Mouse (Mus musculus) heart, embryonic 14.5 days (tissue): ENCODE data around the gene Atp6v0b. TPM values are rescaled to one million over a fixed set of nuclear protein-coding genes. Genes with fewer than 3 reads are reported as not detected.

Experiments
- ATAC-seq: fragments of 200-750 bp; cut with Nextera tagmentation; 2 replicates; pipeline ENCODE4 v1.8.0; 2017; ENCODE audit warnings: low read depth, moderate TSS enrichment; ENCODE audit not compliant: insufficient number of reproducible peaks, insufficient read depth, low FRiP score
- H3K27ac ChIP-seq, 2 experiments: fragments of 200-500 bp in 1 of 2; fragments of 300-500 bp in 1 of 2; sonication (generic) in 1 of 2; replicated peaks in 1 of 2; 2 replicates each; pipeline ENCODE4 v1.5.1; 2012 to 2014; ENCODE audit warnings: low read depth in 2 of 2, low read length in 2 of 2, control low read depth in 1 of 2, mild to moderate bottlenecking in 1 of 2, mixed read lengths in 1 of 2; ENCODE audit not compliant: control insufficient read depth in 1 of 2, insufficient read depth in 1 of 2
- H3K27me3 ChIP-seq: fragments of 300-500 bp; sonication (generic); 2 replicates; pipeline ENCODE4 v1.6.1; 2014; ENCODE audit warnings: mild to moderate bottlenecking, low read length, control low read depth; ENCODE audit not compliant: control insufficient read depth, insufficient read depth
- H3K36me3 ChIP-seq: fragments of 300-500 bp; sonication (generic); 2 replicates; pipeline ENCODE4 v1.6.1; 2014; ENCODE audit warnings: mild to moderate bottlenecking, control low read depth, low read length, mixed read lengths; ENCODE audit not compliant: control insufficient read depth, insufficient read depth
- H3K4me1 ChIP-seq, 2 experiments: fragments of 200-500 bp in 1 of 2; fragments of 300-500 bp in 1 of 2; sonication (generic) in 1 of 2; 2 replicates each; pipeline ENCODE4 v1.6.1; 2012 to 2014; ENCODE audit warnings: low read length in 2 of 2, control low read depth in 1 of 2, mixed read lengths in 1 of 2; ENCODE audit not compliant: control insufficient read depth in 2 of 2, insufficient read depth in 2 of 2
- H3K4me2 ChIP-seq: fragments of 300-500 bp; sonication (generic); 2 replicates; pipeline ENCODE4 v1.6.1; 2014; ENCODE audit warnings: mild to moderate bottlenecking, low read length
- H3K4me3 ChIP-seq, 2 experiments: fragments of 200-500 bp in 1 of 2; fragments of 300-500 bp in 1 of 2; sonication (generic) in 1 of 2; 2 replicates each; pipeline ENCODE4 v1.5.1; 2012 to 2014; ENCODE audit warnings: low read length in 2 of 2, mild to moderate bottlenecking in 2 of 2, control low read depth in 1 of 2, low read depth in 1 of 2, moderate library complexity in 1 of 2; ENCODE audit not compliant: control insufficient read depth in 1 of 2, insufficient read depth in 1 of 2
- H3K9ac ChIP-seq: fragments of 300-500 bp; sonication (generic); 2 replicates; pipeline ENCODE4 v1.6.1; 2014; ENCODE audit warnings: mild to moderate bottlenecking, low read length
- H3K9me3 ChIP-seq: fragments of 300-500 bp; sonication (generic); 2 replicates; pipeline ENCODE4 v1.6.1; 2016; ENCODE audit warnings: low read length, control low read depth; ENCODE audit not compliant: control insufficient read depth
- WGBS: fragments of 180-500 bp; shearing (Covaris S2); extraction: QIAGEN DNeasy Blood & Tissue Kit; methylation state at CpG from one replicate; pipeline ENCODE4 v1.1.7; 2014; 5-methylcytosine and 5-hydroxymethylcytosine counted together
- polyA plus RNA-seq: library from polyadenylated mRNA; unstranded; fragments of >200 nt; fragmentation: Nextera tagmentation; extraction: Ambion mirVana; gene quantifications from 2 replicates; pipeline ENCODE4 v1.2.1, GENCODE M21; 2014

The Atp6v0b gene
- polyA plus RNA-seq, 1 experiment from 2014 or later, result 250 TPM

GRCm38 (mm10) chr4:117847011-117847410 is 40.1 kb downstream of the Atp6v0b start:
- Histone ChIP-seq H3K27ac (no peak overlapping the region), H3K36me3 (no peaks in the 10 kb centered on the region), H3K9ac (no peak overlapping the region), H3K4me1 (peaks cover 3 to 7% of the 10 kb centered on the region in 2 experiments; a peak in 1 of 4 replicates), H3K9me3 (no peaks in the 10 kb centered on the region), H3K27me3 (no peaks in the 10 kb centered on the region), H3K4me3 (no peak overlapping the region), H3K4me2 (no peak overlapping the region)
- no peak for ATAC-seq
- WGBS, result 68% methylated on average over 2 of the region's 2 CpGs

GRCm38 (mm10) chr4:117846261-117846660 is 40.9 kb downstream of the Atp6v0b start:
- Histone ChIP-seq H3K4me1 (peaks cover 6 to 7% of the 10 kb centered on the region in 2 experiments; a peak in 2 of 4 replicates), H3K9me3 (no peaks in the 10 kb centered on the region), H3K27ac (no peak overlapping the region), H3K4me3 (no peak overlapping the region), H3K9ac (no peak overlapping the region), H3K36me3 (no peaks in the 10 kb centered on the region), H3K4me2 (no peak overlapping the region), H3K27me3 (no peaks in the 10 kb centered on the region)
- ATAC-seq, result no peak
- 93% methylated on average over 4 of the region's 4 CpGs for WGBS

GRCm38 (mm10) chr4:117845316-117845715 is 41.8 kb downstream of the Atp6v0b start:
- Histone ChIP-seq H3K36me3 (no peaks in the 10 kb centered on the region), H3K9ac (no peak overlapping the region), H3K4me1 (peaks cover 7 to 8% of the 10 kb centered on the region in 2 experiments; a peak in 2 of 4 replicates), H3K27ac (no peak overlapping the region), H3K4me2 (no peak overlapping the region), H3K9me3 (no peaks in the 10 kb centered on the region), H3K4me3 (no peak overlapping the region), H3K27me3 (no peaks in the 10 kb centered on the region)
- WGBS, result 80% methylated on average over 11 of the region's 11 CpGs
- no peak for ATAC-seq

GRCm38 (mm10) chr4:117844467-117844866 is 42.7 kb downstream of the Atp6v0b start:
- no peaks in the 10 kb centered on the region for H3K9me3 ChIP-seq
- ATAC-seq, result no peak
- H3K4me1 ChIP-seq, result peaks cover 0 to 4% of the 10 kb centered on the region in 2 experiments; a peak in 1 of 4 replicates
- H3K4me3 ChIP-seq, result no peak overlapping the region
- 69% methylated on average over 5 of the region's 5 CpGs for WGBS
- no peak overlapping the region for H3K4me2 ChIP-seq
- no peak overlapping the region for H3K9ac ChIP-seq
- 0 out of 2 replicates have a peak, but pooled peaks cover 1% of the 10 kb centered on the region for H3K27me3 ChIP-seq
- no peak overlapping the region for H3K27ac ChIP-seq
- no peaks in the 10 kb centered on the region for H3K36me3 ChIP-seq

GRCm38 (mm10) chr4:117843101-117843500 is 44.0 kb downstream of the Atp6v0b start:
- H3K36me3 ChIP-seq, result no peaks in the 10 kb centered on the region
- H3K9ac ChIP-seq, result no peak overlapping the region
- ATAC-seq, result no peak
- WGBS, result 75% methylated on average over 5 of the region's 5 CpGs
- no peaks in the 10 kb centered on the region for H3K9me3 ChIP-seq
- H3K4me3 ChIP-seq, result no peak overlapping the region
- 0 out of 2 replicates have a peak, but pooled peaks cover 3% of the 10 kb centered on the region for H3K27me3 ChIP-seq
- H3K4me2 ChIP-seq, result no peak overlapping the region
- no peak overlapping the region for H3K27ac ChIP-seq
- H3K4me1 ChIP-seq, result peaks cover 0 to 6% of the 10 kb centered on the region in 2 experiments; a peak in 2 of 4 replicates

- Histone ChIP-seq H3K9me3 (no peaks in the 10 kb centered on the region), H3K27me3 (0 out of 2 replicates have a peak, but pooled peaks cover 3% of the 10 kb centered on the region), H3K4me1 (peaks cover 5 to 11% of the 10 kb centered on the region in 2 experiments; a peak in 3 of 4 replicates), H3K27ac (no peak overlapping the region), H3K4me3 (no peak overlapping the region), H3K9ac (no peak overlapping the region; the same call in 1 of the 2 replicates), H3K36me3 (no peaks in the 10 kb centered on the region), H3K4me2 (no peak overlapping the region)
- WGBS, result 73% methylated on average over 3 of the region's 3 CpGs
- ATAC-seq, result no peak
These were observed 45.6 kb downstream of the Atp6v0b start for GRCm38 (mm10) chr4:117841566-117841965.

- Histone ChIP-seq H3K4me2 (no peak overlapping the region), H3K36me3 (no peaks in the 10 kb centered on the region)
These were observed 46.3 kb downstream of the Atp6v0b start for GRCm38 (mm10) chr4:117840821-117841220.

GRCm38 (mm10) chr4:117839366-117839765 is 47.8 kb downstream of the Atp6v0b start:
- no peak overlapping the region for H3K4me3 ChIP-seq
- H3K9me3 ChIP-seq, result no peaks in the 10 kb centered on the region
- H3K27me3 ChIP-seq, result 0 out of 2 replicates have a peak, but pooled peaks cover 3% of the 10 kb centered on the region
- no peaks in the 10 kb centered on the region for H3K36me3 ChIP-seq
- H3K4me2 ChIP-seq, result no peak overlapping the region
- H3K9ac ChIP-seq, result no peak overlapping the region
- peaks cover 13 to 14% of the 10 kb centered on the region in 2 experiments; a peak in 3 of 4 replicates for H3K4me1 ChIP-seq
- WGBS, result 82% methylated on average over 6 of the region's 6 CpGs
- no peak for ATAC-seq
- no peak overlapping the region for H3K27ac ChIP-seq

More at GRCm38 (mm10) chr4:117840821-117841220, 46.3 kb downstream of the Atp6v0b start:
- peaks cover 5 to 11% of the 10 kb centered on the region in 2 experiments; a peak in 3 of 4 replicates for H3K4me1 ChIP-seq
- 0 out of 2 replicates have a peak, but pooled peaks cover 3% of the 10 kb centered on the region for H3K27me3 ChIP-seq
- WGBS, result 82% methylated on average over 5 of the region's 5 CpGs
- H3K9ac ChIP-seq, result no peak overlapping the region
- ATAC-seq, result no peak
- H3K9me3 ChIP-seq, result no peaks in the 10 kb centered on the region
- no peak overlapping the region for H3K4me3 ChIP-seq
- no peak overlapping the region for H3K27ac ChIP-seq
